Mouse (Mus musculus) heart, adult 18-20 months (tissue): ENCODE measurements around the gene Six6. TPM values are rescaled to one million over a fixed set of nuclear protein-coding genes. Genes with fewer than 3 reads are reported as not detected.

ENCODE experiments used
- DNase-seq, 2 experiments: peaks; one replicate each; pipeline ENCODE4 v3.0.0; 2021 to 2022; ENCODE audit warnings: mixed read lengths in 1 of 2
- long read RNA-seq, 2 experiments: library from polyadenylated mRNA; stranded (forward); transcript quantifications; one replicate each; pipeline ENCODE4 v2.0.0; 2021
- total RNA-seq, 2 experiments: library from RNA; stranded (reverse); gene quantifications; 2 replicates each; pipeline ENCODE4 v1.2.3; 2021

The Six6 gene
- not detected for total RNA-seq
- long read RNA-seq, experiment 1, result 0 reads
- long read RNA-seq, experiment 2, result 0 reads

DNA sequence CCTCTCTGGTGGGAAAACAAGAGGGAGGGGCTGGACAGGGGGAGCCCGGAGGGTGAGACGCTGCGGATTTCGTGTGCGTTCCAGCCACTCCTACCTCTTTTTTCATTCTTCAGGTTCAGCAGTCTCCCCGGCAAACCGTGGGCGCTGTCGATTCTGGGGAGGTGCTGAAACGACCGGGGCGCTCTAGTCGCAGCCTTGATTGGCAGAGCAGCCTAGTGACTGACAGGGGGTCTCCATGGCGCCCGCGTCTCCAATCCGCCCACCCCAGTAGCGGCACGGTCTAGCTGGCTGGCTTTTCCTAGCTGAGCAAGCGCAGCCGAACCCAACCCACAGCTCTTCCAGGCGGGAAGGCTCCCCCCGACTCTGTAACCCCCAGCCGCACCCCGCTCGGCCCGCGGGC lies at the start of gene Six6:
Six6 (plus strand) TSS at position 277 of the 400 bp plus-strand sequence.
- no peak for DNase-seq

DNA sequence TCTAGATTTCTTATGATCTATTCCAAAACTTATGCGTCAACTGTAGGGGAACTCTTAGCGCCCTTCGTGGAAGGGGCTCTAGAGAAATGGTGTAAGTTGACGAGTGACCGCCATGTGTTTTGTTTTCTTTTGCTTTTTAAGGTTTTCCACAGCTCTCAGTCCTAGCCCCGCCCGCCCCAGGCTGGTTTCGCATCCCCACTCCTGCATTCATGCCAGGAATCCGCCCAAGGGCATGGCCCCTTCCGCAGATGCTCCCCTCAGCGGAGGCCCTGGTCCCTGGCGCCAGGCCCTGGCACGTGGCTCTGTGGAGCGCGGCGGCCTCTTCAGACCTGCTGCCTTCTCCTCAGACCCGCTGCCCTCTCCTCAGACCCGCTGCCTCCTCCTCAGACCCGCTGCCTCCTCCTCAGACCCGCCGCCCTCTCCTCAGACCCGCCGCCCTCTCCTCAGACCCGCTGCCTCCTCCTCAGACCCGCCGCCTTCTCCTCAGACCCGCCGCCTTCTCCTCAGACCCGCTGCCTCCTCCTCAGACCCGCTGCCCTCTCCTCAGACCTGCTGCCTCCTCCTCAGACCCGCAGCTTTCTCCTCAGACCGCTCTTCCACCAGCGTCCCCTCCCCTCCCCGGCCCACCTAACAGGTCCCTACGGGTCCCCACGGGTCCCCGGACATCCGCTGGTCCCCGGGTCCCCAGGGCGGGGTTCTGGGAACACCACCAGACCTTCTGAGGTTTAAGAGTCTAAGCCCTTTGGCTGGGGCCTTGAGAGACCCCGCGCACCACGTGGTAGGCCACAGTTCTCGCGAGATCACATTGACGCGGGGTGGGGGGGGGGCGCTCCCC lies 22.3 kb upstream of the Six6 start:
- peak; percentile 18 to 22 for DNase-seq

- no peak for DNase-seq
These were observed 2.9 kb upstream of the Six6 start for GRCm38 (mm10) chr12:72936751-72937150.

DNA sequence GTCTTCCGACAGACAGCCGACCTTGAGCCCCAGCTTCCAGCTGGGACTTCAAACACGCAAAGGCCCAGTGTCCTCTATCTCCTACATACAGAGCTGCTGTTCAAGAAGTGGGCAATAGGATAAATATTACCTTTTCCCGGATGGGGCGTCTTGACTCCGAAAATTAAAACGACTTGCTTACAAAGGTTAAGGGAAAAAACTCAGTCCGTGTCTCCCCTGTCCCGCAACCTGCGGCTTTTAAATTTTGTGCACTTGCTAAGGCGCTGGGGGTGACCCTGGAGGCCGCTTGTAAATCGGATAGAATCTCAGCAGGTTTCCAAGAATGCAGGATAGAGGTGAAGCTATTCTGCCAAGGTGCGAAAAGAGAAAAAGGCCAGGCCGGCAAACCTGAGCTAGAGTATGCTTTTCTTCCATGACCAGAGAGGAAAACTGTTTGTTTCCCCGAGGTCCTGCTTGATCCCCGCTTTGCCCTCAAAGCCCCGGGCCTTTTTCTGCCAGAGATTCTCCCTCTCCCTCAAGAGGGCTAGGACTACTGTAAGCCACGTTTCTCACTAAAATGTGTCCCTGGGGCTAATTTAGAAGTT lies 2.1 kb upstream of the Six6 start:
- no peak for DNase-seq

DNA sequence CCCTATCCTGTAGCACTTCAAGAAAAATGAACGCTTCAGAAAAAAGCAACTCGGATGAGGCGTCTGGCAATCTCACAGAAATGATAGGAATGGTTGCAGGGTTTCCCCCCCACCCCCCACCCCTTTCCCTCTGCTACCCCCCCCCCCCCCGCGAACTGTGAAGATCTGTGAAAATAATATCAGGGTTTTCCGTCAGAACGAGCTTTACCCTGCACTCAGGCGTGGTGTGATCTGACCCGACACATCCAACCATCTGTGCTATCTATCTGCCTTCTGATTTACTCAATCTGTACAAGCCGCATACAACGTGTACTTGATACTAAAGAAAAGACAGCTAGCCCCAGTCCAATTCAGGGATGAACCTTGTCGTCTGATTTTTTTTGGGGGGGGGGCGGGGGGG lies 1.5 kb upstream of the Six6 start:
- no peak for DNase-seq

GRCm38 (mm10) chr12:72938600-72939490 lies 847 bp upstream of the Six6 start:
- DNase-seq, result no peak

DNA sequence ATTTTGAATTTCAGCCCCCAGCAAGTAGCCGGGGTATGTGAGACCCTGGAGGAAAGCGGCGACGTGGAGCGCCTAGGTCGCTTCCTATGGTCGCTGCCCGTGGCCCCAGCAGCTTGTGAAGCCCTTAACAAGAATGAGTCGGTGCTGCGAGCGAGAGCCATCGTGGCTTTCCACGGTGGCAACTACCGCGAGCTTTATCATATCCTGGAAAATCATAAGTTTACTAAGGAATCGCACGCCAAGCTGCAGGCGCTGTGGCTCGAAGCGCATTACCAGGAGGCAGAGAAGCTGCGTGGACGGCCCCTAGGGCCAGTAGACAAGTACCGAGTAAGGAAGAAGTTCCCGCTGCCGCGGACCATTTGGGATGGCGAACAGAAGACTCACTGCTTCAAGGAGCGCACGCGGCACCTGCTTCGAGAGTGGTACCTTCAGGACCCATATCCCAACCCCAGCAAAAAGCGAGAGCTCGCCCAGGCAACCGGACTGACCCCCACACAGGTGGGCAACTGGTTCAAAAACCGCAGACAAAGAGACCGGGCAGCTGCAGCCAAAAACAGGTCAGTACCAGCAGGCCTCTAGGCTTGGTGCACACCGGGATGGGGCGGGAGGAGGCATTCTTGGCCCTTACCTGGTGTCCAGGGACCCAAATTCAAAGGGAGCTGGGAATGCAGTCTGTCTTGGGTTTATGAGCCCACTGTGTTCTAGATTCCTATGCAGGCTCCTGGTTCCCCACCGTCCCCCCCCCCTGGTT lies 554 bp downstream of the Six6 start, which contains the start of gene 4930447C04Rik:
4930447C04Rik (minus strand) TSS at position 704 of the 751 bp plus-strand sequence.
- no peak for DNase-seq

DNA sequence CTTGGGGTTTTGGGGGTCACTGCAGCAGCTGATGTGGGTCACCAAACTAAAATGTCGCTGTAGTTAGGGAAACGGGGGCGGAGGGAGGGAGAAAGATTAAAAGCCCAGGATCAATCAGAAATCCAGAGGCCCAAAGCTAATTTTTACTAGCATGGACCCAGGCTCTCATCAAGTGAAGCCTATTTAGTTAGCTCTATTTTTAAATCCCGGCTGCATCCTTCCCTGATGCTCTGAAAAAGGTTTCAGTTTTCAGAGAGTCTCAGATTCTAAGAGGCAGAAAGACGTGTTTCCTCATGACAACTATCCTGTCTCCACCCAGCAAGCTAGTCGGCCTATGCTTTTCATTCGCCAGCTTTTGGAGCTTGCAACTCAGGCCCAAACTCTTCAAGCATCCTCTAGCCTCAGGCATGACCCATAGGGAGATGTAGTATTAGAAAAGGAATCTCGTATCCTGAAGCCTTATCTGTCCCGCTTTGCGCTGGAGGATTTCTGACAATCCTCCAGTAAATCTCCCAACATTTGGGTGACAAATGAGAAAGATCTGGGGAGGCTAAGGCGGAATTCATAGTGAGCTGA lies 1.2 kb downstream of the Six6 start:
- DNase-seq, result no peak

DNA sequence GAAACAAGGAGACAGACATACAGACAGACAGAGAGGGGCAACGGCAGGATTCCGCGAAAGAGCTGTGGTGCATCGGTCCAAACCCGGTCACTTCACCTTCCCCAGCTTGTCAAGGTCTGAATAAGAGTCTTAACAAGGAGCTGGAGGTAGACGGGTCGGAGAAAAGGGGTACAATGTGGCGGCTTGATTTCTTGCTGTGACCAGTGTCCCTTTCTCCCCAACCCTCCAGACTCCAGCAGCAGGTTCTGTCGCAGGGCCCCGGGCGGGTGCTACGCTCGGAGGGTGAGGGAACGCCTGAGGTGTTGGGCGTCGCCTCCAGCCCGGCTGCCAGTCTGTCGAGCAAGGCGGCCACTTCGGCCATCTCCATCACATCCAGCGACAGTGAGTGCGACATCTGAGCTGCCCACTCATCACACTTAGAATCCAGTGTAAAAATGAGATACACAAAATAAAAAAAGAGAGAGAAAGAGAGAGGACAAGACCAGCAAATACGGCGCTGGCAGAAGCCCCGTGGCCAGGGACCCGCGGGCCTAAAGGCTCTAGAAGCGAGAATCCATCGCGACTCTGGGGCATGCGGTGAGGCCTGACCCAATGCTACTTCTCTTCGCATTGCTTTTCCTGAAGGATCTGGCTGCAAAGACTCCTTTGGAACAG lies 1.8 kb downstream of the Six6 start:
- DNase-seq, result no peak

- no peak for DNase-seq
These were observed 2.5 kb downstream of the Six6 start for GRCm38 (mm10) chr12:72942171-72942570.

DNA sequence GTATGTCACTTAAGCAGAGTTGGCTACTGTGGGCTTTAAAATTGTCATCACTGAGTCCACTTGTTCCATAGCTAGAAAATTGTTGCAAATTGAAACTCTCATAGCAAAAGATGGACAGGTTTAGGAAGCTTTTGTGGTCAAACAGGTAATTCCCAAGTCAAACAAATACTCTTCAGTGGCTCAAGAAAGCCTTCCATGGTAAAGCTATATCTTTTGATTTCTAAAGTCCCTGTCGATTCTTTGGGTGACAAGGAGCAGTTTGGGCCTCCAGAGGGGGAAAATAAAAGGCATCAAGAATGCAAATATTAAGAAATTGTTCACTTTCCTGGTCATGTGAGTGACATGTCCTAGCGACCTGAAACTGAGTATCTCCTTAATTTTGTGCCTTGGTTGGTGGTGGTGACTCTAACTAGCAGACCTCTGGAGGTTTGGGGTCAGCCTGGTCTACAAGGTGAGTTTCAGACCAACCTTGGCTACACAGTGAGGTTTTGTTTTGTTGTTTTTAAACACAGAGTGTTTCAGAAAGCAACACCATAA lies 4.0 kb downstream of the Six6 start:
- DNase-seq, result no peak

GRCm38 (mm10) chr12:72944411-72945225 lies 4.9 kb downstream of the Six6 start:
- peak in 1 of 2 experiments; percentile 28 for DNase-seq

DNA sequence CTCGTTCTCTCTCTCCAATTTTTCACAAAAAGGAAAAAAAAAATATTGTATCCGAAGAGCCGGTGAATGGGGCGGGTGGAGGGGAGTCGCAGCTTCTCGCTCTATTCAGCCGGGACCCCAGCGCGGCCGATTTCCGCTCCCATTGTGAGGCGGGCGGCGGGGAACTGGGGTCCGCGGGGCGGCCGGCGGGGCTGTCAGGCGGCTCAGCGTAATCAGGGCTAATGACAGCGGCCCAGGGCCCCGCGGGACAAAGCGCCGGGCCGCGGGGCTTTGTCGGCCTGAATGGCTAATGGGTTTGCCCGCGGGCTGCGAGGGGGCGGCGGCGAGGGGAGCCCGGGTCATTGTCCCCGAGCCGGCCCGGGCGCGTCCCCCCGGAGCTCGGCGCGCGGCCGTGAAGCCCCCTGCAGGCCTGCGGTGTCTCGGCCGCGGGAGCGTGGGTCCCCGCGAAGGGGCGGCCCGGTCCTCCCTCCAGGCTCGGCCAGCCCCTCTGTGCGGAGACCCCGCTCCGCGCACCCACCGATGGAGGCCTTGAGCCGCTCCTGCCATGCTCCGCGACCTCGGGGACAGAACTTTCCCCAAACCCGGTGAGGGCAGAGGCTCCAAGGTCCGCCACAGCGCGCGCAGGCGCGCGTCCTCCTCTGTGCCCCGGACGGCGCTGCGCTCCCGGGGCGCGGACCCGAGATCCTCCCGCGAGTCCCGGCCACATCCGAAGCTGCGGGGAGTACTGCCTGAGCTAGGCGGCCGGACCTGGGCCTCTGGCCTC lies 5.8 kb downstream of the Six6 start:
- no peak for DNase-seq

DNA sequence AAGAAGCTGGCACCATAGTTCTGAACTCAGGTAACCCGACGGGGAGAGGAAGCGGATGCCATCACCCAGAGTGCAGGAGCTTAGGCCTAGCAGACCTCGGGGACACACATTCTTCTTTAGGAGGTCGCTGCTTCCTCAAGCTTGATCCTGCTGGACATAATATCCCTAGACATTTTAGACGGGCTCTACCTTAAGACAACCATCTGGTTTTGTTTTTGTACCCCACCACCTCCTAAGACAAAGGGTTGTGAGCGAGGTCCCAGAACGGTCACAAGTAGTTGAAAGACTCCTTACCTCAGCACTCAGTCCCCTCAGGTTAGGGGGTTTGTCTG lies 6.3 kb downstream of the Six6 start:
- DNase-seq, result no peak

- DNase-seq, result no peak
These were observed 7.1 kb downstream of the Six6 start for GRCm38 (mm10) chr12:72946805-72947204.

DNA sequence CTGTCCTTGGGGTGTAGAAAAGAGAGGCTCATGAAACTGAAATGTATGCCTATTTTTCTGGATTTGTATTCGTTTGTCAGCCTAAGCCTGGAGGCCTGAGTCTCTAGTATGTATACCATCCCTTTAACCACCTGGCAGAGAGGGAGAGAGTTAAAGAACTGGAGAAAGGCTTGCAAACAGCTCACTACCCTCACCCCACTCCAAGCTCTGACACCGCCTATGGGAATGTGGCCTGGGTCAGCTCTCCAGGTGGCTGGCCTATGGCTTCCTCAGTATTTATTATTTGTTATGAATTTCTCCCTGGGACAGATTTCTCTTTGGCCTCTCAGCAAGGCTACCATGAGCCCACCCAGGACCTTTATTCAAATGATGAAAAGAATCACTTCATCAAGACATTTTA lies 7.6 kb downstream of the Six6 start:
- no peak for DNase-seq

- no peak for DNase-seq
These were observed 13.4 kb downstream of the Six6 start for GRCm38 (mm10) chr12:72953089-72953488.

GRCm38 (mm10) chr12:72953858-72954257 lies 14.2 kb downstream of the Six6 start:
- DNase-seq, result no peak

DNA sequence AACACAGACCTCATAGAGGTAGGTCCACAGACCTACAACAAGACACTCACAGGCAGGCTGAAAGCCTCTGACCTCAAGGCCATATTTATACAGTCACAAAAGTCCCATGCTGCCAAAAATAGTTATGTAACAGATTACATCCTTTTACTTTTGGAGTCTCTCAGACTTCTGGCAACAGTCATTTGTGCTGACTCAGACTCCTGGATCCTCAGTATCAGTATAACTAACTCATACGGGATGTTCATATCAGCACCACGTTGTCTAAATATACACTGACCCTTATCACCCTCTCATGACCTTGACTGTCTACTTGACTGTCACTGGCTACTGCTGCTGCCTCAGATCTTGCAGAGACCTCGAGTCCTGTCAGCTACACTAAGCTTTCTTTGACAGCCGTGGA lies 15.2 kb downstream of the Six6 start:
- DNase-seq, result peak in 1 of 2 experiments; percentile 25
